Mouse (Mus musculus) small intestine, adult 2 months (tissue): ENCODE results near the gene Hspa12b.

Source experiments
- CTCF ChIP-seq: fragments of 200-500 bp; IDR thresholded peaks from 2 replicates; pipeline ENCODE4 v1.5.1; 2012; ENCODE audit warnings: low read depth, mild to moderate bottlenecking, control low read depth, inconsistent platforms, low read length, moderate library complexity, mixed read lengths; ENCODE audit not compliant: insufficient replicate concordance, insufficient read length; ENCODE audit errors: extremely low read depth
- POLR2A ChIP-seq: fragments of 200-500 bp; IDR thresholded peaks from 2 replicates; pipeline ENCODE4 v1.6.1; 2012; ENCODE audit warnings: low read depth, mild to moderate bottlenecking, control low read depth, inconsistent platforms, low read length, moderate library complexity

- TF ChIP-seq POLR2A (no peak), CTCF (no peak)
Observed at GRCm38 (mm10) chr2:131125964-131126815, 890 bp upstream of the Hspa12b start.
